Mouse (Mus musculus) adipocyte (in vitro differentiated cells): Measurements from ENCODE around the gene Sulf2.
"Not testable (repeated sequence)": the region's sequence is repeated elsewhere in the genome, so short reads cannot be mapped to it uniquely, and the experiment has no call there.

Experiments
- DNase-seq: peaks from one replicate; pipeline ENCODE4 v3.0.0-alpha.2; 2016; ENCODE audit warnings: low spot score

The Sulf2 gene

DNA sequence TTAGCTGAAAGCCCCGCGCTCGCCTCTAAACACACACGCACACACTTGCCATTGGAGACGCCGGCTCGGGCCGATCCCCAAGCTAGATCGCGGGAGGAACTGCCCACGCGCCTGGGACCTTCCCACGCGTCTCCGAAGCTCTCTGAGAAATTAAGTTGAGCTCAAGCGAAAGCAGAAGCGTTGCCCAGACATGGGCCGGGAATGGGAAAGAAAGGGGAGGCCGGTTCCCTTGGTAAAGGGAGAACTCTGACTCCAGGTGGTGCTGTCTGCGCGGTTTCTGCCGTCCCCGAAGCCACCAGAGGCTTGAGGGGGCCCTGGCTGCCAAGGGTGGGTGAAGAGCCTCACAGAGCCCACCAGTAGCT lies at the start of gene Sulf2:
Gene Sulf2 (minus strand): TSS at position 210 of the 362 bp plus-strand sequence.
- DNase-seq = peak; percentile 55

DNA sequence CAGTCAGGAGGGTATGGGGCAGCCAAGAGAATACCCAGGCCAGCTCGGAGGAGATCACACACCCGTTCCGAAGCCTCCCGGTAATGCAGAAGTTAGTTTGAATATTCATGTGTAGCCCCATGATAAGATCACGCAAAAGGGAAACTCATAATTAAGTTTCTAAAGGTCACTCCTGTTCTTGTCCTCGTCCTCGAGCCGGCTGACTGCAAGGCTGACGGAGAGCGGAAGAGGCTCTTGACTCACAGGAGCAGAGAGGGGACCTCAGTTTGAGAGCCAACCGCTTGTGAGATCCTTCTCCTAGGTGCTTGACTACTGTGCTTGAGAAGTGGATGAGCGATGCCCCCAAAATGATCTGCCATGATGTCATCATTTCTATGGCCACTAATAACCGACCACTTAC lies 48.7 kb upstream of the Sulf2 start:
- DNase-seq = no peak

DNA sequence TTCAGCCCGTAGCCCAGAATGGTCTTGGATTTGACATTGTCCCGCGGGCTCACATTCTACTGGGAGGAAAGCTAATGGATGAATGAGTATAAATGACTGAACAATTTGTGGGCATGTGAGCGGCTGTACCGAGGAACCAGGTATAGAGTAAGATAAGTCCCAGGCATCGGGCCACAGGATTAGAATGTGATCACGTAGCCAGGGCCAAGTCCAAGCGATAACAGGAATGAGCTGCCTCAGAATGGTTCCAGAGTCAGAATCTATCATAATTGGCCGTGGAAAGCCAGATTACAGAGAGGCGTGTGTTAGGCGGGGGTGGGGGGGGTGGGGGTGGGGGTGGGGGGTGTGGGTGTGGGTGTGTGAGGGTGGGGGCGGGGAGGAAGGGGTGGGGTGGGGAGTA lies 48.2 kb upstream of the Sulf2 start:
- no peak for DNase-seq

DNA sequence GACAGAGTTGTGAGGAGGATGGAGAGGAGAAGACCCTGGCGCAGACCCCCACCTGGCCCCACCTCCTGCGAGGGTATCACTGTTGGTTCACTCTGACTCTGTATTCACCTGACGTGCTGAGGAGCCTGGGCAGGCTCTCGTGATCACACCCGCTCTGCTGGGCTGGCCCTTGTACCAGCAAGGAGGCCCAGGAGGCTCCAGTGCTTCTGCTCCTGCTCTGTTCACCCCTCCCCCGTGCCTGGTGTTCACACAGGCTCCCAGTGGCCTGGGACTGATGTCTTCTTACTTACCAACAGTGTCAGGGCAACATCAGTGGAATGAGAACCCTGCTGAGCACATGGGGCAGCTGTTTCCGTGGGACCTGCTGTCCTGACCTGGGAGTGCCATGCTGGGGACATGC lies 42.5 kb upstream of the Sulf2 start:
- DNase-seq = no peak

DNA sequence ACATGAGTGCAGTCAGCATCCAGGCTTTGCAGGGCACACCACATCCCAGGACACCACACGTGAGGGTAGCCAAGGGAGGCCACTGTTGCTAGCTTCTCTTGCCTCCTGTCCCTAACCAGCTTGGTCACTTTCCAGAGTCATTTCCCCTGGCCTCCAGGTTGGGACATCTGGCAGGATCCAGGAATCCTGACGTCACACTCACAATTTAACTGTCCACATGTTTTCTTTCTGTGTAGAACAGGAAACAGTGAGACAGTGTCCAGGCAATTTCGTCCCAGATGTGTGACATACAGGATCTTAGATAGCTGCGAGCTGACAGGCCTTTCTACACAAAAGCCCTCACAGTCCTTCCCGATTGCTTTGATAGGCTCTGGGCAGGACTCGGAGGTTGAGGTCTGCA lies 41.6 kb upstream of the Sulf2 start:
- DNase-seq = no peak

DNA sequence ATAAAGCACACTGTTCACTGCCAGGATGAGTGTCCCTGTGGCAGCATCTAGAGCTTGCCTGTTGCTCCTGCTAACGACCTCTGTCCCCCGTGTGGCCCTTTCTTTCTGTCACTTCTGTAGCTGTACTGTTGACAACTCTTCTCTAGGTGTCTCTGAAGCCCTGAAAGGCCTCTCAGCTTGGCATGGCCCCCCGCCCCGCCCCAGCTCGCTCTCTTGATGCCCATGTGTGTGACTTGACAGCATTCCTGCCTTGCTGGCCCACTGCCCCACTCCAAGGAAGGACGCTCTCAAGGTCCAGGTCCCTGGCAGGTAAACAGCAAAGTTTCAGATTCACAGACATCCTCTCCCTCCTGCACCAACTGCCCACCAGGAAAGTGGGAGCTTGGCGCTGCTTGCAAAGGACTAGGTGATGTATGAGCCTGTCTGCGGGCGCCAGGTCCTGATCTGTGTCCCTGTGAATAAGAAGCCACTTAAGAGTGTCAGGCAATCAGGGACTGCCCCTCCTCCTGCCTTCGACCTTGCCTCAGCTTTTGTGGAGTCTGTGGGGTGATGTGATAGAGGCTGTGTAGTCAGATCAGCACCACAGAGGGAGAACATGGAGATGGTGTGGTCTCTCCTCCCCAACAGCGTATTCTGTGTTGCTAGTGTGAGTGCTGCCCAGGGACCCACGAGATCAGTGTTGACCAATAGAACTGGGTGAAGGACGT lies 40.8 kb upstream of the Sulf2 start:
- no peak for DNase-seq

DNA sequence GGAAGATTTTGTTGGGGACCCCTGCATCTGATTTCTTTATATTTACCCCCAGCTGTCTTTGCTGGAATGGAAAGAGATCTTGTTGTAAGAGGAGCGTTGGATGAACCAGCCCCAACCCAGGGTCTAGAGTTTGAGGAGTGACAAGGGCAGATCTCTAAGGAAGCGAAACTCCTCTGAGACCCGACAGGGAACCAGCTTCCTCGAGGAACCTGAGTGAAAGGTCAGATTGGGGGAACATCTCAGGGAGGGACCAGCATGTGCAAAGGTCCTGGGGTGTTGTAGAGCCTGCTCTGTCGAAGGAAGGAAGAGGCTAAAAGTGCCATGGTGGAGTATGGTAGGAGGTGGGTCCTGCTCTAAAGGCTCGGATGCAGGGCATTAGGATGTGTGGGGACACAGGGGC lies 39.6 kb upstream of the Sulf2 start:
- DNase-seq = no peak

DNA sequence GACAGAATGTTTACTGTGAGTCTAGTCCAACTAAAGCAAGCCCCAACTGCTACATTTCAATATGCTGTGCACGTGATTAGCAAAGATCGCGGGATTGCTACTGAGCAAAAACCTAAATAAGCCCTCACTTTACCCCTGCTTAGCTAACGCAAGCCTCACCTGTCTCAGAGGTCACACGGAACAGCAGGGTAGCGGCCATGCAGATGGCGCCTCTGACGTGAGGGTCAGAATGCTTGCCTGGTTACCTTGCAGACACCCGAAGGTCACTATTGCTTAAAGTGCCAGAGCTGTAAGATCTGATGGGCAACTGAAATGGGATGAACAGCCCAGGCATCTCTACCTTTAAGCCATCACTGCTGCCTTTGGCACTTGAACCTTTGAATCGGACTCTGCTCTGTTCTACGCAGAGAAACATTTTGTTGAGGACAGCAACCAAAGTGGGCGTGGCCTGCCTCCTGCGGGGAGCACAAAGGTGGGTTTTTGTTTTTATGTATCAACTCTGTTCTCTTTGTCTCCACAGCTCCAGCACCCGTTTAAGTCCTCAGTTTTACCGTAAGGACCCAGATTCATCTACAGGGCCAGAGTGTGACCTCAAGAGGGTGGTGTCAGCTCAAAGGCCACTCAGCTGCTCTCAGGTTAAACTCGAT lies 38.8 kb upstream of the Sulf2 start:
- no peak for DNase-seq

DNA sequence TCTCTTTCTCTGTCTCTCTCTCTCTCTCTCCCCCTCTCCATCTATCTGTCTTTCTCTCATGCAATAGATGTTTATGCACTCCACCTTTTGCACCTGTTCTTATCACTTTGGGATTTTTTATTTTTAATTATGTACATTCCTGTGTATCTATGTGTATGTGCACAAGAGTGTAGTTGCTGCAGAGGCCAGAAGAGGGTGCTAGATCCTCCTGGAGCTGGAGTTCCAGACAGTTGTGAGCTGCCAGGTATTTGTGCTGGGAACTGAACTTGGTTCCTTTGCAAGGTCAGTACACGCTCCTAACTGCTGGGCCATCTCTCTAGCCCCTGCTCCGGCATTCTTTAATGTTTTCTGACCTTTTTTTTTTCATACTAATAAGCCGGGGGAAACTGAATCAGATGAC lies 38.0 kb upstream of the Sulf2 start:
- DNase-seq = no peak

DNA sequence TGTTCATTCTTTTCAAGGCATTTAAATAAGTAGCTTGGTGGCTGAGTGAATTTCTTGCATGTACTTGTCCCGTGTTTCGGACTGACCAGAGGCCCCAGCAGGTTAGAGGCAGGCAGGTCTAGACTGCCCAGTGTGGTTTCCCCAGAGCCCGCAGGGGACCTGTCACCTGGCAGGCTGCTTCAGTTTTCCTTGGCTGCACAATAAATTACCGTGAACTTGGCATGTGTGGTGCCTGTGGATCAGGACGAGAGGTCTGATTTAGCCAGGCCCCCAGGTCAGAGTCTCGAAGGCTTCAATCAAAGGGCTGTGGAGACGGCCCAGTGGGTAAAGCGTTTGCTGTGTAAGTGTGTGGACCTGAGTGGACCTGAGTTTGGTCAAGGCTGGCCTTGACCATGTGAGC lies 35.4 kb upstream of the Sulf2 start:
- no peak for DNase-seq

DNA sequence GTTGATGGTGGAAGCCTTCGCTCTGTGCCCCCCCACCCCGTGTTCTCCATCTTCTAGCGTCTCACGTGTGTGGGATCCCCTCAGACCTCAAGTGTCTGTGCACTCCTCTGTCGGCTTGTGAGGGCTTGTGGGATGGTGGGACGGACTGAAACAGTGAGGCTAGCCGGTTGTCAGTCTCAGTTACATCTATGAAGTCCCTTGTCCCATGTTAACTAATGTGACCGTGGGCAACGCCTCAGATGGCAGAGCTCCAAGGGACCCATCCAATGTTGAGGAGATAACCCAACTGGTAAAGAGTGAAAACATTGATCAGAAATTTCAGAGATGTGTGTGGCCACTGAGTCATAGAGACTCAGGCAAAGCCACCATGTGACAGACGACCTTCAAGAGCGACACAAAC lies 33.7 kb upstream of the Sulf2 start:
- DNase-seq = no peak

DNA sequence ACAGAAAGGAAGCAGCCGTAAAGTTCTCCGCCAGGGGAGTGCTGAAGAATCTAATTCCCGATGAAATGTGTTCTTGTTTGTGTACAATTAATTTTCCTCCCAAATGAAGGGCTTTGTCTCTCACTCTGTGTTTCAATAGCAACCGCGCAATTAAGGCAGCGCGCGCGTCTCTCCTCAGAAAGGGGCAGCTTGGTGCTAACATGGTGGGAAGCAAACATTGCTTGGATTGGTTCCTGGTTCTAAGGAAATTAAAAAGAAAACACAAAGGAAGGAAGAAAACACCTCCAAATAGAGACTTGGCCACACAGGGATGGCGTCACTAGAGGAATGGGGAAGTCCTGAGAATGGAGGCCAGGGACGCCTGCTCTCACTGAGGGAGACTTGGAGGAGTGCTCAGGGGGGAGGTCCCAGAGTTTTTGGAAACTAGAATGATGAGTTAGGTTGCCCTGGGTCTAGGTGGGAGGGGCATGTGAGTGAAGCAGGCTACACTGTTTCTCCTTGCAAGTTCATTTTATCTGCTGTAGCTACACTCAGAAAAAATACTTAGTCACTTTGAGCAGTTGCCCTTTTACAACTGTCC lies 32.5 kb upstream of the Sulf2 start:
- DNase-seq = not testable (repeated sequence)

DNA sequence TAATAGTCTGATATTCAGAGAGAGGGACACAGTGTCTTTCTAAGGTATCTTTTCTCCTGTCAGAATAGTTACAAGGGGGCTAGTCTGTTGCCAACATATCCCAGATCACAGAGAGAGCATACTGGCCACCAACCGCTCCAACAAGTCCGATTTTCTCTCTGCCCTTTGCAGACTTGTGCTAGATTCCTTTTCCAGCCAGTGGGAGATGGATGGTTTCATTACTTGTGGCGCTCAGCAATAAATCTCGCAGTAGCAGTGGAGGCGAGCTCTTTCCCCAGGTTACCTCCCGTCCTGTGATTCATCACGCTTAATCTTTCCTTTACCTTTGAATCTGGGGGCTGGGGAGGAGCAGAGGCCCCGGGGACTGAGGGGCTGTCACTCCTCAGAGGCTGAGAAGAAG lies 31.9 kb upstream of the Sulf2 start:
- not testable (repeated sequence) for DNase-seq

DNA sequence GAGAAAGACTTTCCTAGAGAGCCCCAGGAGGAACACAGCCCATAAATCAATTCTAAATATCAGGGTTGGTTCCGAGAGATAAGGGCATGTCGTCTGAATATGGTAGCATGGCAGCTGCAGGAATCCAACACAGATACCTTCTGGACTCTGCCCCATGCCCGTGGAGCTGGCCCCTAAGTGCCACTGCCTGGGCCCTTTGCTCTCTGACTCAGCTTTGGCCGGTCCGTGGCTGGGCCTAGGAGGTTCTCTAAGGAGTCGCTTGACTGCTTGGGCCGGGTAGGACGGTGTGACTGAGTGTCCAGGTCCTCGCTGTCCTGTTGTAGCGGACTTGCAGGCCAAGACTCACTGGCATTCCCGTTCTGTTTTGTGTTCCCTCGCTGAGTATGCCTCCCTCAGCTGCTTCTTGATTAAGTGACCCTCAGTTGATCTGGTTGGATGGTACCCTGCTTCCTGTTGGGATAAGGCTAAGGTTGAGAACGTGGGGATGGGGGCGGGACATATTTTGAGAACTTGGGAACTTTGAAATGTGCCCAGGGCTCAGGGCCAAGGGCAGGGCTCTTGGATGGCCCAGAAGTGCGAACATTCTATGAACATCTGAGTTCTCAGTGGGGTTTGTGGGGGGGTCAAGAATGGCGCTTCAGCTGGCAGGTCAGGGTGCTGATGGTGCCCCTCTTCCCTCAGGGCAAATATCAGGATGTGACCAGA lies 30.9 kb upstream of the Sulf2 start:
- no peak for DNase-seq

DNA sequence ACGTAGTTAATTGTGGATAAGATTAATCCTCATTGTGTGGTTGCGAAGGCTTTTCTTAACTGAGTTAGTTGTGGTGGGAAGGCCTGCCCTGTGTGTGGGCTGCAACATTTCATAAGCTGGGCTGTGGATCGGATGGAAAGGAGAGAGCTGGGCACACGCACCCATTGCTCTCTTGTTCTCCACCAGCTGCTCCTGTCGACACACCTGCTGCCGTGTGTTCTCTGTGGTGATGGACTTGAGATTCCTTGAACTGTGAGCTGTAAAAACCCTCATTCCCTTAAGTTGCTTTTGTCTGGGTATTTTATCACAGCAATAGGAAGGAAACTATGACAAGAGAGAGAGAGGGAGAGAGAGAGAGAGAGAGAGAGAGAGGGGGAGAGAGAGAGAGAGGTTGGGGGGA lies 30.3 kb upstream of the Sulf2 start:
- DNase-seq = no peak

DNA sequence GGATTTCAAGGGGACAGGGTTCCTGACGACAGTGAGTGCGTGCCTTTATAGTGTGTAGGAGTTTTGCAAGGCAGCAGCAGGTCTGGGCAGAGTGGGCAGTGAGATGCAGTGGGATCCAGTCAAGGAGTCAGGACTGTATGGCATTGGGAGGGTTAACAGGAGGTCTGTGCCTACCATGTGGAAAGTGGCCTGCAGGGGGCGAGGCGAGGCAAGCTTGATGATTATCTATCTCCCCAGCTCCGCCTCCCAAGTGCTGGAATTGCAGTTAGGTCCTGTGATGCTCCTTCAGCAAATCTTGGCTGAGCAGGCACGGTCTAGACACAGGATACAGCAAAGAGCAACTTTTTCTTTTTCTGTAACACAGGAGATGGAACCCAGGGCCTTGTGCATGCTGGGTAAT lies 29.0 kb upstream of the Sulf2 start:
- peak; percentile 33 for DNase-seq

DNA sequence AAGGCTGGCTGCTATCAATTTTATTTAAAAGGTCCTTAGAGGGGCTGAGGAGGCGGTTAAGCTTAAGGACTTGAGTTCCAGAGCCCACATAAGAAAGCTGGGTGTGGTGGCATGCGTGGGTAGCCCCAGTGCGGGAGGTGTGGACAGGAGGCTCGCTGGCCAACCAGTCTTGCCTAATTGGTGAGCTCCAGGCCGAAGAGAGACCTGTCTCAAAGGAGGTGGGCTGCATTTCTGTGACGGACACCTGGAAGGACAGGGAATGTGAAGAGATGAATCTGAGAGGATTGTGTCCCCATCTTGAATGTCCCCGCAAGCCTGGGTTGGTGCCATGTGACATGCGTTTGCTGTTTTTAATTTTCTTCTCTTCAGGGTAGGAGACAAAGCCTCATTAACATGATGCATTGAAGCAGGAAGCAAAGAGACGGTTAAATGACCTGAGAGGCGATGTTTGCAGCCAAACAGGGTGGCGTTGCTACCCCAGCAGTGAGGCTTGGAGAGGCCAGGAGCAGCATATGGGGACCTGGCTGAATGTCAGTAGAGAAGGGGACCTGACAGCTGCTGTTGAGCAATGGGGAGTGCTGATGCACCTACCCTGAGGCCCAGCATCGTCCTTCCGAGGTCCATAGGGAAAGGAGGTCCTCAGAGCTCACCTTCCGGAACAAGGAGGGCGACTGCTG lies 26.7 kb upstream of the Sulf2 start:
- no peak for DNase-seq

DNA sequence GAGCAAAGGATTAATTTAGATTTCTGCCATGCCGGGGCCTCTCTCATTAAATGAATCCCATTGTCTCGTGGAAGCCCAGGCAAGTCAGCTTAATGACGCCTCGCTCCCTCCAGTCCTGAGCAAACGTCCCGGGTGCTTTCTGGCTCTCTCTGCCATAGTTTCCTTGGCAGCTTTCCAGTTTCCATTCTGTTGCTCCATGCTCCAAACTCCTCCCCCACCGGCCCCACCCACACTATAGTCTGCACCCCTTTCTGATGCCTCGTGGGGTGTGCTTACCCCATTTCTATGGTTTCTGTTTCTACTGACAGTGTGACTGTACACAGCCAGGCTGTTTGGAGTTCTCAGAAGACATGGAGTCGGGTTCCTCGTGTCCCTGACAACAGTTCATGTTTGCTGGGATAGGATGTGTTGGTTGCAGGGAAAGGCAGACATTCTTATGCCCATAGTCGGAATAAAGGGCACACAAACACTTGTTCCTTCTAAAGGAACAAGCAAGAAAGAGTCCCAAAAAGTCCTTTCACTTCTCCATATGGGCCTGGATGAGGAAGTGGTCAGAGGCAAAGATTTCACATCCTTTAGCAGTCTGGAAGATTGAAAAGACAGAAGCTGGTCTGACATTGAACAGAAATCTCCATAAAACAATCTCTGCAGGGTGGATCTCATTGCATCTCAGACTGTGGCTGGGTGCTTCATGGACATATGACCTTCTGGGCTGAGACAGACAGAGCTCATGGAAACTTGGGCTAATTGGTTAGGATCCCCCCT lies 25.5 kb upstream of the Sulf2 start:
- DNase-seq = peak; percentile 87

DNA sequence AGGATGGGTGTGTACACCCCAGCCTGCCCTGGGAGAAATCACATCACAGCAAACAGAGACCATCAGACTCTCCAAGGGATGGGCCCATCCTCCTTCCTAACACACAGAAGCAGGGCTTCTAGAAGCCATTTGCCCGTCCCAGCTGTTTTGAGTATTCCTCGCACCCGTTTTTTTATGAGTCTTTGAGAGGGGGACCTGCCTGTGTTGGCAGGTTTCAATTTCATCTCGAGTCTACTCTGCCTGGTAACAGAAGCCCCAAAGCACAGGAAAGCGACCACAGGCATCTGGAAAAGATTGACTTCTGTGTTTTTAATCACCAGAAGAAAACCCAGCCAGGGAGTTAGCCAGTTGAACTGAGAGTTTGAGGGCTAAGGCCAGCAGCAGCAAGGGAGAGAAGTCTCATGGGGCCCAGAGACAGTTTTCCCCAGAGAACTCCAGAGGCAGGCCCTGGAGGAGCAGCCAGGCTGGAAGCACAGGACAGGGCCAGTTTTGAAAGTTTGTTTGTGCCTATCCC lies 24.7 kb upstream of the Sulf2 start:
- peak; percentile 78 for DNase-seq

DNA sequence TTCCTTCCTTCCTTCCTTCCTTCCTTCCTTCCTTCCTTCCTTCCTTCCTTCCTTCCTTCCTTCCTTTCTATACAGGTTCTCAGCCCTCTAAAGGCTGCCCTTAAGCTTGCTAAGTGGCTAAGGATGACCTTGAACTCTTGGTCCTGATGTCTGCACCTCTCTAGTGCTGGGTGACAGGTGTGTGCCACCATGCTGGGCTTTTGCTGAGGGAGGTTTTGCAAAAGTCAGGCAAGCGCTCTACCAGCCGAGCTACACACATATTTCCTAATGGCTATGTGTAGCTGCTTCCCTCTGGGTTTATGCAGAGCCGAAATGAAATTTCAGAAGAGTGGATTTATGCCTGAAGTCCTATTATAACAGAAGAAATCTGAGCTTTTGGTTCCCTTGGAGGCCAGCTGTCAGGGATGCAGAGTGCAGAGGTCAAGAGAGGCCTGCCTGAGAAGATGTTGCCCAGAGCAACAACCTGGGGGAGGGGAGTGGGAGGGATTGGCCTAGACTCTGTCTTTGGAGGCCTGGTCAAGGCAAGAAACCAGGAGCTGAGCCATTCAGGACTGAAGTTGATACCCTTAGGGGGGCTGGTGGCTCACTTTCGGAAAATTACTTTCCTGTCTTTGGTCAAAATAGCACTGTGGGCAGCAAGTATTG lies 24.1 kb upstream of the Sulf2 start:
- peak; percentile 84 for DNase-seq

DNA sequence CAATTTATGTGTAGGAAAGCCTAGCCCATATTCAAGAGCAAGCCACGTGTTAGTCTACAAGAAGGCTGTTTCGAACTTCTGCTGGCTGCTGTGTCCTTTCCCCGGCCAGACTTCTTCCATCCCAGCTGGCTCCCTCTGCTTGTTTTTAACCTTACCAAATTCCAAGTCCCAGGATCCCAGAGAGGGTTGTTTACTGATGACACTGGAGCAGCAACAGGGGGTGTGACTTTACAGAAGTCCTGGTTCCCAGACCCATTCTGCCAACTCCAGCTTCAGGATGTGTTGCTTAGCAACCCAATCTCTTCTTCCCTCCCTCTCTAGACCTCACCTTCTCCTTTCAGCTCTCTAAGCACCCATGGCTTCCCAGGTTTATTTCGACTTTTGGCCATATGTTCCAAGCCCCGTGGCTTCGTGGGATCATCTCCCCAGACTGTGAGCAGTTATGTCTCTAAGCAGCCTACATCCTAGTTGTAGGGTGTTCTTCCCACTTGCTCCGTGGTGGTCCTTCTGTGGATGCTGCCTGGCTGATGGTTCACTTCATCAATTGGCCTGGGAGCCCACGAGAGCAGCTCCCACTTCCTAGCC lies 20.2 kb upstream of the Sulf2 start:
- DNase-seq = no peak
